Mouse (Mus musculus) spleen, adult 2 months (tissue): ENCODE data around the gene Camk2b.
"Not testable (repeated sequence)": the region's sequence is repeated elsewhere in the genome, so short reads cannot be mapped to it uniquely, and the experiment has no call there.

Experiments used
- CTCF ChIP-seq: fragments of 200-500 bp; IDR thresholded peaks from 2 replicates; pipeline ENCODE4 v1.5.1; 2011; ENCODE audit warnings: mild to moderate bottlenecking, inconsistent platforms; ENCODE audit not compliant: insufficient read depth, insufficient read length, insufficient replicate concordance; ENCODE audit errors: extremely low read depth
- POLR2A ChIP-seq: fragments of 200-500 bp; IDR thresholded peaks from 2 replicates; pipeline ENCODE4 v1.6.1; 2011; ENCODE audit warnings: low read depth, low read length, inconsistent platforms

GRCm38 (mm10) chr11:6010751-6011482, 55.2 kb downstream of the Camk2b start:
- TF ChIP-seq POLR2A, CTCF: not testable (repeated sequence)
